Mouse (Mus musculus): ENCODE results near the gene Slc45a3. TPM values are rescaled to one million over a fixed set of nuclear protein-coding genes. Genes with fewer than 3 reads are reported as not detected.

Slc45a3 gene
- polyA plus RNA-seq (2012; rRNA removed): 5.7 and 6.3 TPM in 2 replicates

DNA sequence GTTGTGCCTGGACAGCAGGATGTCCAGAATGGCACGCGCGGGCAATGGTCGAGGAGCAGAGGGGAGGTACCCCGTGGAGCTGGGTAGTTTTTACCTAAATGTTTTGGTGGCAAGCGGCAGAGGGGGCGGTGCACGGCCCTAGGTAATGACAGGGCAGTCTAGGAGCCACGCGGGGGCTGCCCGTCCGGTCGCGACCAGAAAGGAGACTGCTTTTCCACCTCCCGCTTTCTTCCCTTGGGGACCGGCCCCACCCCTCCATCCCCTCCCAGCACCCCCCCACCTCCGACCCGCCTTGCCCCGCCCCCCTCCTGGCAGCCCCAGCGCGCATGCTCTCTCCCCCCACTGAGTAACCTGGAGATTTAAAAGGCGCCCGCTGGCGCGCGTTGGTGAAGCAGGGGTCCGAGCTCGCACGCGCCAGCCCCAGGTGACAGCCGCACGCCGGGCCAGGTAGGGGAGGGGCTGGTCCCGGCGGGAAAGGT lies at the start of gene Slc45a3:
Gene Slc45a3, plus strand, starts transcription at position 362 of the 479 bp plus-strand sequence.
- peaks cover 14% of the 10 kb centered on the region for H3K4me1 ChIP-seq (ENCODE audit: control insufficient read depth, insufficient read depth, low read length)

GRCm38 (mm10) chr1:131917634-131918033 lies 45.1 kb upstream of the Slc45a3 start:
- H3K36me3 ChIP-seq (ENCODE audit: control insufficient read depth, insufficient read depth, low read length): no peaks in the 10 kb centered on the region
- no peak overlapping the region for H3K4me3 ChIP-seq (ENCODE audit: control insufficient read depth, low read depth, low read length)
- TF ChIP-seq CTCF (IDR thresholded peaks at IDR 0.05; ENCODE audit: control insufficient read depth, insufficient read depth, insufficient replicate concordance, low read depth, low read length) (no peak), POLR2A (IDR thresholded peaks at IDR 0.05; ENCODE audit: control insufficient read depth, low read depth, low read length) (no peak)
- no peaks in the 10 kb centered on the region for H3K27me3 ChIP-seq (ENCODE audit: control insufficient read depth, insufficient read depth, low read length)
- no peak overlapping the region for H3K27ac ChIP-seq (ENCODE audit: control insufficient read depth, insufficient read depth, low read depth, low read length)
- no peaks in the 10 kb centered on the region for H3K4me1 ChIP-seq (ENCODE audit: control insufficient read depth, insufficient read depth, low read length)

More for the DNA sequence above, at the start of gene Slc45a3:
- peak within 1 kb of the TSS; percentile 64 for H3K27ac ChIP-seq (ENCODE audit: control insufficient read depth, insufficient read depth, low read depth, low read length)
- no peaks in the 10 kb centered on the region for H3K36me3 ChIP-seq (ENCODE audit: control insufficient read depth, insufficient read depth, low read length)
- no peaks in the 10 kb centered on the region for H3K27me3 ChIP-seq (ENCODE audit: control insufficient read depth, insufficient read depth, low read length)
- TF ChIP-seq CTCF (IDR thresholded peaks at IDR 0.05; ENCODE audit: control insufficient read depth, insufficient read depth, insufficient replicate concordance, low read depth, low read length) (no peak), POLR2A (IDR thresholded peaks at IDR 0.05; ENCODE audit: control insufficient read depth, low read depth, low read length) (peak; percentile 31; the same call in 1 of the 2 replicates)
- peak within 1 kb of the TSS; percentile 77 for H3K4me3 ChIP-seq (ENCODE audit: control insufficient read depth, low read depth, low read length)

DNA sequence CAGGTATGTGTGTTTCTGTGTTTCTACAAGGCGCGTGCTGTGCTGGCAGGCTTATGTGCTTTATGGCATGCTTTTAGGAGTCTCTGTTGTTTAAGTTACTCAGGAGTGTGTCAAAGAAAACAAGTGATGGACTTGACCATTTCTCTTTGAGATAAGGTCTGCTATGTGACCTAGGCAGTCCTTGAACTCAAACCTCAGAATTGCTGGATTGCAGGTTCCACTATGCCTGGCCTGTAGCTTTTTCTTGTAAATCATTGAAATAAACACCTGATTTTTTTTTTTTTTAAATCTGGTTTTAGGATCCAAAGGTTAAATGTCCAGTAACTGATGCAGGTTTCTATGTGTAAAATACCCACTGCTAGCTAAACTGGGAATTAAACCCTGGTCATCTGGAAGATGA lies 43.7 kb upstream of the Slc45a3 start:
- TF ChIP-seq CTCF (IDR thresholded peaks at IDR 0.05; ENCODE audit: control insufficient read depth, insufficient read depth, insufficient replicate concordance, low read depth, low read length) (no peak), POLR2A (IDR thresholded peaks at IDR 0.05; ENCODE audit: control insufficient read depth, low read depth, low read length) (no peak)
- H3K36me3 ChIP-seq (ENCODE audit: control insufficient read depth, insufficient read depth, low read length): no peaks in the 10 kb centered on the region
- no peak overlapping the region for H3K4me3 ChIP-seq (ENCODE audit: control insufficient read depth, low read depth, low read length)
- H3K27me3 ChIP-seq (ENCODE audit: control insufficient read depth, insufficient read depth, low read length): no peaks in the 10 kb centered on the region
- no peak overlapping the region for H3K27ac ChIP-seq (ENCODE audit: control insufficient read depth, insufficient read depth, low read depth, low read length)
- no peaks in the 10 kb centered on the region for H3K4me1 ChIP-seq (ENCODE audit: control insufficient read depth, insufficient read depth, low read length)

DNA sequence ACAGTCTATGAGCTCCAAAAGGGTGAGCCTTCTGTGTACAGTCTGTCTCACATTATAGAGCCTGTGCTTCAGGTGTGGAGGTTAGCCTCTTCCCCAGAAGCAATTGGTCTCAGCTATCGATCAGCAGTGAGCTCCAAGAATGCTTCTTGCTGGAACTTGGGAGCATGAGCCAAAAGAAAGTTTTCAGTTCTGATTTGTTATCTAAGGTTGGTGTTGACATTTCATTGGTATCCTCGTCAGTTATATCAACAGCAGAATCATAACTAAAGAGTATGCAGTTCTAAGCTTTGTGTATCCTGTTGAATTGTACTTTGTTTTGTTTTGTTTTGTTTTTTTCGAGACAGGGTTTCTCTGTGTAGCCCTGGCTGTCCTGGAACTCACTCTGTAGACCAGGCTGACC lies 40.7 kb upstream of the Slc45a3 start:
- TF ChIP-seq CTCF (IDR thresholded peaks at IDR 0.05; ENCODE audit: control insufficient read depth, insufficient read depth, insufficient replicate concordance, low read depth, low read length): no peak
- no peak for TF ChIP-seq POLR2A (IDR thresholded peaks at IDR 0.05; ENCODE audit: control insufficient read depth, low read depth, low read length)
- no peak overlapping the region for H3K4me3 ChIP-seq (ENCODE audit: control insufficient read depth, low read depth, low read length)
- no peaks in the 10 kb centered on the region for H3K36me3 ChIP-seq (ENCODE audit: control insufficient read depth, insufficient read depth, low read length)
- H3K27ac ChIP-seq (ENCODE audit: control insufficient read depth, insufficient read depth, low read depth, low read length): no peak overlapping the region
- no peaks in the 10 kb centered on the region for H3K27me3 ChIP-seq (ENCODE audit: control insufficient read depth, insufficient read depth, low read length)
- no peaks in the 10 kb centered on the region for H3K4me1 ChIP-seq (ENCODE audit: control insufficient read depth, insufficient read depth, low read length)

DNA sequence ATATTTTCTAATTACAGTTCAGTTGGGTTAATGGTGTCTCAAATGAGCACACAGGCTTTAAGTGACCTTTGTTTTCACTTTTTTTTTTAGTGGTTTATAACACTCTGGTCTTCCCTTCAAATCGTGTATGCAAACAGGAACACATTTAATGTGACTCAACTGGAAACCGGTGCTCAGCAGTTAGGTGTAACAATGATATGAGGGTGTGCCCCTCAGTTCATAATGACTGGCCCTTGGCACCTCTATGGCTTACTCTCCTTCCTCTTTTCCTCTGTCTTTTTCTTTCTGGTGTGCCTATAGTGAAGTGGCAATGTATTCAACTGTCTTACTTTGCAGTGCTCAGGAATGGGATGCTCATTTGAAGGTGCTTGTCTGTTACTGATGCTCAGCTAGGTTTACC lies 29.3 kb upstream of the Slc45a3 start:
- Histone ChIP-seq H3K36me3 (ENCODE audit: control insufficient read depth, insufficient read depth, low read length) (peaks cover 3% of the 10 kb centered on the region; the same call in 1 of the 2 replicates), H3K27ac (ENCODE audit: control insufficient read depth, insufficient read depth, low read depth, low read length) (no peak overlapping the region), H3K27me3 (ENCODE audit: control insufficient read depth, insufficient read depth, low read length) (no peaks in the 10 kb centered on the region), H3K4me1 (ENCODE audit: control insufficient read depth, insufficient read depth, low read length) (no peaks in the 10 kb centered on the region), H3K4me3 (ENCODE audit: control insufficient read depth, low read depth, low read length) (no peak overlapping the region)
- TF ChIP-seq CTCF (IDR thresholded peaks at IDR 0.05; ENCODE audit: control insufficient read depth, insufficient read depth, insufficient replicate concordance, low read depth, low read length): no peak
- TF ChIP-seq POLR2A (IDR thresholded peaks at IDR 0.05; ENCODE audit: control insufficient read depth, low read depth, low read length): no peak

DNA sequence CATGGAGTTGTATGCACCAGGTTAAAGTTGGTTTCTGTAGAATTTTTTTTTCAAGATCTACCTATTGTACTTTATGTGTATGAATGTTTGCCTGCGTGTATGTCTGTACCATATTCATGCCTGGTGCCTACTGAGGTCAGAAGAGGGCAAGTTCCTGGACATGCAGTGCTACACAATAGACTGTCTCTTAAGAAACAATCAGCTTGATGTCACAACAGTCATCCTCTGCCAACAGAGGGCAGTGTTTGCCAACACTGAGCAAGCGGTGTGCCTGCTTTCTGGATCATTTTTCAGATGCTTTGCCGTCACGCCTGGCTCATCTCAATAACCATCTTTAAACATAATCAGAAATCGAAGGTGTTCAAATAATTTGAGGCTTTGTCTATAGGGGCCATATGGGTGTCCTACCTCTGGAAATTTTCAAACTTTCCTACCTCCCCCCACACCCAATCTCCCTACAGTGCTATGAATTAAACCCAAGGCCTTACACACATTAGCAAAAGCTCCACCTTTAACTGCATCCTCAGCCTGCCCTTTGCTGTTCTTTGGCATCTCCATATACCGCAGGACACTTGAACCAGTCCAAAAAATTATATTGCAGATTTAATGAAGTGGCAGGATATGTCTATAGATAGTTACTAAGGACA lies 25.0 kb upstream of the Slc45a3 start:
- Histone ChIP-seq H3K36me3 (ENCODE audit: control insufficient read depth, insufficient read depth, low read length) (no peaks in the 10 kb centered on the region), H3K27ac (ENCODE audit: control insufficient read depth, insufficient read depth, low read depth, low read length) (no peak overlapping the region)

GRCm38 (mm10) chr1:131938811-131939210 lies 24.0 kb upstream of the Slc45a3 start:
- TF ChIP-seq CTCF (IDR thresholded peaks at IDR 0.05; ENCODE audit: control insufficient read depth, insufficient read depth, insufficient replicate concordance, low read depth, low read length) (no peak), POLR2A (IDR thresholded peaks at IDR 0.05; ENCODE audit: control insufficient read depth, low read depth, low read length) (no peak)
- Histone ChIP-seq H3K4me3 (ENCODE audit: control insufficient read depth, low read depth, low read length) (no peak overlapping the region), H3K4me1 (ENCODE audit: control insufficient read depth, insufficient read depth, low read length) (no peaks in the 10 kb centered on the region), H3K27ac (ENCODE audit: control insufficient read depth, insufficient read depth, low read depth, low read length) (no peak overlapping the region), H3K36me3 (ENCODE audit: control insufficient read depth, insufficient read depth, low read length) (no peaks in the 10 kb centered on the region), H3K27me3 (ENCODE audit: control insufficient read depth, insufficient read depth, low read length) (no peaks in the 10 kb centered on the region)

More for the DNA sequence above, 25.0 kb upstream of the Slc45a3 start:
- no peaks in the 10 kb centered on the region for H3K4me1 ChIP-seq (ENCODE audit: control insufficient read depth, insufficient read depth, low read length)
- H3K4me3 ChIP-seq (ENCODE audit: control insufficient read depth, low read depth, low read length): no peak overlapping the region
- no peaks in the 10 kb centered on the region for H3K27me3 ChIP-seq (ENCODE audit: control insufficient read depth, insufficient read depth, low read length)
- TF ChIP-seq POLR2A (IDR thresholded peaks at IDR 0.05; ENCODE audit: control insufficient read depth, low read depth, low read length) (no peak), CTCF (IDR thresholded peaks at IDR 0.05; ENCODE audit: control insufficient read depth, insufficient read depth, insufficient replicate concordance, low read depth, low read length) (peak; percentile 65; the same call in 1 of the 2 replicates)
